Mouse (Mus musculus) liver, adult (tissue): ENCODE measurements around the gene Sf3a2.

Experiments
- GATA4 ChIP-seq: IDR thresholded peaks from 2 replicates; pipeline ENCODE4 v1.6.1; 2014; ENCODE audit warnings: mild to moderate bottlenecking, low read length; ENCODE audit not compliant: insufficient replicate concordance

The Sf3a2 gene

GRCm38 (mm10) chr10:80792175-80793032 lies 5.6 kb upstream of the Sf3a2 start:
- no peak for TF ChIP-seq GATA4

- TF ChIP-seq GATA4, result no peak
Measured at GRCm38 (mm10) chr10:80793033-80793784, 4.8 kb upstream of the Sf3a2 start.

- TF ChIP-seq GATA4, result no peak
Measured at GRCm38 (mm10) chr10:80793803-80794202, 4.2 kb upstream of the Sf3a2 start.

- no peak for TF ChIP-seq GATA4
Measured at GRCm38 (mm10) chr10:80794750-80795149, 3.2 kb upstream of the Sf3a2 start.

- TF ChIP-seq GATA4, result no peak
Measured at GRCm38 (mm10) chr10:80796307-80796848, 1.6 kb upstream of the Sf3a2 start.

GRCm38 (mm10) chr10:80797186-80798149 lies 530 bp upstream of the Sf3a2 start:
- no peak for TF ChIP-seq GATA4

GRCm38 (mm10) chr10:80799070-80799566 lies 1.1 kb downstream of the Sf3a2 start:
- no peak for TF ChIP-seq GATA4

- no peak for TF ChIP-seq GATA4
Measured at GRCm38 (mm10) chr10:80802204-80802912, 4.4 kb downstream of the Sf3a2 start.

- no peak for TF ChIP-seq GATA4
Measured at GRCm38 (mm10) chr10:80802996-80803395, 5.0 kb downstream of the Sf3a2 start.

- TF ChIP-seq GATA4, result no peak
Measured at GRCm38 (mm10) chr10:80804340-80804739, 6.3 kb downstream of the Sf3a2 start.

GRCm38 (mm10) chr10:80804916-80805315 lies 6.9 kb downstream of the Sf3a2 start, which contains the start of gene Amh:
Gene Amh (plus strand): TSS chr10:80805243.
- no peak for TF ChIP-seq GATA4

GRCm38 (mm10) chr10:80805322-80805721 lies 7.3 kb downstream of the Sf3a2 start:
- no peak for TF ChIP-seq GATA4

GRCm38 (mm10) chr10:80805925-80806324 lies 7.9 kb downstream of the Sf3a2 start:
- no peak for TF ChIP-seq GATA4
